Mouse (Mus musculus): ENCODE results near the gene Fancl. TPM values are rescaled to one million over a fixed set of nuclear protein-coding genes. Genes with fewer than 3 reads are reported as not detected.
"Not testable (repeated sequence)": the region's sequence is repeated elsewhere in the genome, so short reads cannot be mapped to it uniquely, and the experiment has no call there.

Gene Fancl
- 8.8 and 9.8 TPM in 2 replicates for polyA plus RNA-seq (2012; rRNA removed)

DNA sequence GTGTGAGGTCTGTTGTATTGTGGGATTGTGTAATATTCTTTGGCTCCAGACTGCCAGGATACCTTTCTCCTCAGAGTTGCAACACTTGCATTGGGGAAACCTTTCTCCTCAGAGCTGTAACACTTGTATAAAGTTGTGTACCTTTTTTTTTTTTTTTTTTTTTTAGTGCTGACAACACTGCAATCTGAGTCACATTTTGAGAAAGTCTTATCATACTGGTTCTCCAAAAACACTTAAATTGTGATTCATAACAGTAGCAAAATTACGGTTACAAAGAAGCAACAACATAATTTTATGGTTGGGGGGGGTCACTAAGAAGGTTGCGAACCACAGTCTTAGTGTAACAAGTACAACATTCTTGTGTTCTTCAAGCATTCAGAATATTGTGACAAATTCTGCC, at the start of gene Fancl:
Gene Fancl, plus strand, starts transcription at position 165 of the 400 bp plus-strand sequence.
- DNase-seq (ENCODE audit: low spot score) = no peak

DNA sequence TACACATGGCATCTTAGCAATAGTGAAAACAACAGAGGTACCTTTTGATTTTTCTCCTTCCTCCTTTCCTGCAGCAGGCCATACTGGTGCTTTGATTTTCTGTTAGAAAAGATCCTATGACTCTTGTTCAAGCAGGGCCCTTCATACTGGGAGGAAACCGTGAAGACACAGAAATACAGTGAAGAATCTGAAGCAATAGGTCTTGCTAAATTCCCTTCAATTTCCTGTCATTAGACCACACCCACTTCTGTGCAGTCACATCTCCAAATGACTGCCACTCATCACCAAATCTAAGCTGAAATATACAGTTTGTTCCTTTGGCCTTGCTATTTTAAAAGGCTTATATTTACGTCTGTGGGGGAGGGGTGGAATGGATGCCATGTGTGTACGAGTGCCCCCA, 49.1 kb upstream of the Fancl start:
- no peak for DNase-seq (ENCODE audit: low spot score)

DNA sequence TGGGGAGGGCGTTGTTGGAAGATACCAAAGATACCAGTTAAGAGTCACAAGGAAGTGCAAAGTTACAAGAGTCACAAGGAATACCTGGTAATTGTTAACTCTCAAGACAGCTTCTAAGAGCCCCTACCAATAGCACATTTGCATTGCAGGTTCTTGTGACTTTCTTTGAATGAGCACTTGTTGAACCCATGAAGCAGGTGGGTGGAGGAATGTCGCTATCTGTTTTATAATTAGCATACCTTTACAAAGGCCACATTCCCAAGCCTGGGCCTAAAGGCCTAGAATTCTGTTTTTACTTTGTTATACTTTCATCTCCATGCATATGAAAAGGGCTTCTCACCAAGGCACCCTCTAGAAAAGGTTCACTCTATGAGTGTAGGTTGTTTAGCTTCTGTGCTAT, 15.8 kb upstream of the Fancl start:
- DNase-seq (ENCODE audit: low spot score) = not testable (repeated sequence)

DNA sequence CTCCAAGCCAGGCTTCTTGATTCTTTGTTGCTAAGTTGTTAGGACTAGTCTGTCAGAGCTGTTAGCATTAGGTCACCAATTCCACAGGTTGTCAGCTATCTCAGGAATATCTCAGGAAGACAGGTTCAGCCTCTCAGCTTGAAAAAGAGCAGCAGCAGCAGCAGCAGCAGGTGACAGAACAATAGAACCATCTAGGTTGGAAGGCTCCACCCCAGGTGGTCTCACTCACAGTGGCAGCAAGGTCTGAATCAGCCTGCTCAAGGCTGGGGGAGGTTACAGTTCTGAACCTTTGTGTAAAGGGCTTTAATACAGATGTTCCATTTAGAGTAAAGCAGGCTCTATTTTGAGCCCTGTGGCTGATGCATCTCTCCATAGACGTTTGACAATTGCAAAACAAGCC, 14.0 kb upstream of the Fancl start:
- not testable (repeated sequence) for DNase-seq (ENCODE audit: low spot score)

DNA sequence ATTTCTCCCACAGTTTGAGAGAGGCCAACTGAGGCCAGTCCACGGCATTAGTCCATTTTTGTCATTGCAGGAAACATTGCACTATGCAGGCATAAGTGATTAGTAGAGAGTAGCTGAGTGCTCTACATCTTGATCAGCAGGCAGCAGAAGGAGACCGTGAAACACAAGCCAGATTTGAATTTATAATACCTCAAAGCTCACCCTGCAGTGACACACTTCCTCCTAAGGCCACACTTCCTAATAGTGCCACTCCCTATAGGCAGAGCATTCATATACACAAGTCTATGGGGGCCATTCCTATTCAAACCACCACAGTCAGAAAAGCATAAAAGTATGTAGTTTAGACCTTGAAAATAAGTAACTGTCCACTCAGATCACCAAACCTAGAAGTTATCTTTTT, 11.8 kb upstream of the Fancl start:
- DNase-seq (ENCODE audit: low spot score) = no peak

DNA sequence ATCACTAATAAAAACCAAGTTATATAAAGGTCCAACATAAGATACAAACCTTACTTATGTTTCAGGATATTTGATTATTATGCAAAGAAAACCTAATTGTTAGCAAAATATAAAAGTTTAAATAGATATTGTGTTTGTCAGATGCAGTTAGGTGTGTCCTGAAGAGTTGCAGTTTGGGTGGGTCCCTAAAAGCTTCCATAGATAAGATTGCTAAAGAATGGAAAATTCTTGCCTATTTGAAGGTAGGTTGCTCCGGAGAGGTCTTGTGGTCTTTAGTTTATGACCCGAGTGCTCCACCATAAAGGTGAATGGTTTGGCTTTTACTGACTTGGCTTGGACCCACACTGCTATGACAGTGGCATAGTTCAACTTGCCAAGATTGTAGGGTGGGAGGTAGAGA, 7.9 kb upstream of the Fancl start:
- DNase-seq (ENCODE audit: low spot score) = no peak

DNA sequence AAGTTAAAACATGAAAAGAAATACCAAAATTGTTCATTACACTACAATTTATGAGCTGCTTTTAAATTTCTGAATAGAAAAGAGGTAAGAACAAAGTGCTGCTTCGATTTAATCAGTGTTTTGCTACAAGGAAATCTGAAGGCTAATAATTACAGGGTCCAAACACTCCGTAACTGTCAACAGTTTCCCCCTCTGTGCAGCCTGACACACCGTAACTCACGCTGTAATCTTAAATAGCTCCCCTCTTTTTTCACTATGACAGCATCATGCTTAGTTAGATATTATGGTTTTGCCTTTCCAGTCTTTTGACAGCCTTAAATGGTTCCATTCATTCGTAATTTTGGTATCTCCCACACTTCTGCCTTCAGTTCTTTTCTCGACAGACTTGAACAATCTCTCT, 4.4 kb upstream of the Fancl start:
- no peak for DNase-seq (ENCODE audit: low spot score)

DNA sequence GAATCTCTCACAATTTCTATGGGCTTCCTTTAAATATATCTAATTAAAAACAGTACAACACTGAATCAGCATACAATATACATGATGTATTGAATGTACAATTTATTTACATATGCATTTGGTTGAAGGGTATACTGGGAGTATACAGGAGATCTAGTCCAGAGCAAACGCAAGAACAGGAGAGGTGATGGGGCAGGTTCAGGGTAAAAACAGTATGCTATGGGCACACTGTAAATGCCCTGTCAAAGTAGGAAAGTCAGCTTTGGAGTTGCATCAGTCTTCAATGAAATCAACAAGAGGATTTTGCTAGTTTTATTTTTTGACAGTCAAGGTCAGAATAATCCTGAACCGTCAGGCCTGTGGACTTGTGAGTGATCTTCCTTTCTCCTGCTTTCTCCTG, 743 bp downstream of the Fancl start:
- no peak for DNase-seq (ENCODE audit: low spot score)

DNA sequence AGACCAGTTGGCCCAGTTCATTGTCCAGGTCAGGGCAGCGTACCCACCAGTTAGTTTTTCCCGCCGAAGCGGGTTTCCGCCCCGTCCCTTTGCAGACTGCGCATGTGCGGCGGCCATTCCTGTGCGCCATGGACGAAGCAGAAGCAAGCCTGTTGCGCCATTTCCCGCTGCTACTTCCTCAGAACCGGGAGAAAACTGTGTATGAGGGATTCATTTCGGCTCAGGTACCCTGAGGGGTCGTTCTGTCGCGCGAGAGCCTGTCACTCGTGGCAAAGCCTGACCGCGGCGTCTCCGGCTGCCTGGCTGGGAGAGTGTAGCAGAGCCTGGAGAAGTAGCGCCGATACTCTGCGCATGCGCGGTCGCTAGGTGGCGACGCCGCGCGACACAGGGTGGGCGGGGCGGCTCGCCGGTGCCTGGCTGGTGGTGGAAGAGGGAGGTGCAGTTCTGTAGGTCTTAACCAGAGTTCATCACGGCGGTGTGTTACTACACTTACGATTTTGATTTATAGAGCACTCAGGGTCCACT, 1.2 kb downstream of the Fancl start:
- peak; percentile 87 for DNase-seq (ENCODE audit: low spot score)

DNA sequence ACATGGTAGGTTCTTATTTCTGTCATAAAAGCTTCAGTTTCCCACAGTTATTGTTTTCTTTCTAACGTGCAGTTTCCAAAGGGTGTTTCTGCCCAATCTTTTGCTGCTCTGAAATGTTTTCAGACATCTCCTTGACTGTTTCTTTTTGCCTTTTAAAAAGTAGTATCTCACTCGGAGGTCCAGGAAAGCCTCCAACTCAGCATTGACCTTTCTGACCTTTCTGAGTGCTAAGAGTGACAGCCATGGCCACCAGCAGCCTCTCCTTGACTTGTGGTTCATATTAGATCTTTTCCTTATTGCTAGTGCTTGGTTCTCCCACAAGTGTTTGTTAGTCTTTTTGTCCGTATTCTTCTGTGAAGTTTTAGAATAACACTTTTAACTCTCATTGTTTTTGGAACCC, 9.6 kb downstream of the Fancl start:
- DNase-seq (ENCODE audit: low spot score) = no peak

DNA sequence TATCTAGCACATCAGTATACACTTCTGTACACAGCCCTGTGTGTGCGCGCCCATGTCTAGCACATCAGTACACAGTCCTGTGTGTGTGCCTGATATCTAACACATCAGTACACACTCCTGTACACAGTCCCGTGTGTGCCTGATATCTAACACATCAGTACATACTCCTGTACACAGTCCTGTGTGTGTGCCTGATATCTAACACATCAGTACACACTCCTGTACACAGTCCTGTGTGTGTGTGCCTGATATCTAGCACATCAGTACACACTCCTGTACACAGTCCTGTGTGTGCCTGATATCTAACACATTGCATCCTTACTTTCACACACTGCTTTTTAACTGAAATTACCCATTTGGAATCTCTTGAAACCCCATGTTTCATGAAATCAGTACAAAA, 27.0 kb downstream of the Fancl start:
- no peak for DNase-seq (ENCODE audit: low spot score)

DNA sequence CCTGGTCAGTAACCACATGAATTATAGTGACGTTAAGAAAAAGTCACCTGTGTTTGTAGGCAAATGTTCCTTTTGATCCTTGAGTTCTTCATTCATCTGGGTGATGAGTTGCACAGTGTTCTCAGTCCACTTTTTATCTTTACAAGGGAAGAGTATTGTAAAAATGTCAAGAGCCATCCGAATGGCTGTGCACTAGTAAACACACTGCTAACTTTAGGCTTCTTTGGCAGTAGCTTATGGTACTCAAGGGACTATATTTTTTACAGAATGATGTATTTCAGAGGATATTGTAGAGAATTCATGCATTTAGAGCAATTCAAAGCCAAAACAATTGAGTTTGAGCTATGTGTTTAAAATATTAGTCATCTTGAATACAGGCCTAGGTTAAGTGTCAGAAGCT, 35.5 kb downstream of the Fancl start:
- no peak for DNase-seq (ENCODE audit: low spot score)

DNA sequence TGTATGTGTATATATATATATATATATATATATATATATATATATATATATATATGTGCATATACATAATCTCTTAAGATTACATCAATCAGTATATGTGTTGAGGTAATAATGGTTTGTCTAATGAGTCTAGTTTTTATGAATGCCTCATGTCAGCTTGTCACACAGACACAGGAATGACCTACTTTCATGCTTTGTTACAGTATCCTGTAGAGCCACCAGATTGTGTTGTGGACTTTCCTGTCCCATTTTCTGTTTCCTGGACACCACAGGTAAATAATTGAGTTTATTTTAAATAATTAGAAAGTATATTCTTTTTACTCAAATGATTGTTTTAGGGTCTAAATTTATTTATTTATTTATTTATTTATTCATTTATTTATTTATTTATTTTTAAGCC, 48.3 kb downstream of the Fancl start:
- no peak for DNase-seq (ENCODE audit: low spot score)

DNA sequence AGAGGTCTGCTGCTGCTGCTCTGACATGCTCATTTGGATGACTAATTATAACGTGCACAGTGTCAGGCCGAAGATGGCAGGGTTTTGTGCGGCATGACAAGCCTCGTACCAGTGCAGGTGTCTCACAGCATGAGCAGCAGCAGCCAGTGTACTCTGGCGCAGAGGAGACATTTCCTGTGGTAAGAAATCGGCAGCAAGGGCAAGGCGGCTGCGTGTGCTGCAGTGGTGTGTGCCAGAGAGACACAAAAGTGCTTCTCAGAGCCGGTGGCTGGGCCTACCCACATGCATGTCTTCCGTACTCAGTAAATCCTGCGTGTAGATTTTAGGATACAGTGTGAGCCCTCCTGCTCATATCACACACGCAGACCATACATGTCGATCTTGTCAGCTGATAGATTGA, 51.9 kb downstream of the Fancl start:
- DNase-seq (ENCODE audit: low spot score) = no peak

DNA sequence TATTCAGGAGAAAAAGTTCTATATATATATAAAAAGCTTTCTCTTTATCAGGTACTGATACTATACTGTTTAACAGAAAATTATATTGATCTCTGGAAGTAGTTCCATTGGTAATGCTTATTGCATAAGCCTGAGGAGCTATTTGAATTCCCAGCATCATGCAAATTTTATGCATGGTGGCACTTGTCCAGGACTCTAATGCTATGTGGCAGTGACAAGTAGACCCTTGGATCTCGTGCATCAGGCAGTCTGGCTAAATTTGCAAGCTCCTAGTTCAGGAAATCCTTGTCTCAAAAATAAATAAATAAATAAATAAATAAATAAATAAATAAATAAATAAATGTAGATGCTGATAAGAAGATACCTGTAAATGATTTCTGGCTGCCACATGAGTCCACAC, 55.2 kb downstream of the Fancl start:
- no peak for DNase-seq (ENCODE audit: low spot score)

DNA sequence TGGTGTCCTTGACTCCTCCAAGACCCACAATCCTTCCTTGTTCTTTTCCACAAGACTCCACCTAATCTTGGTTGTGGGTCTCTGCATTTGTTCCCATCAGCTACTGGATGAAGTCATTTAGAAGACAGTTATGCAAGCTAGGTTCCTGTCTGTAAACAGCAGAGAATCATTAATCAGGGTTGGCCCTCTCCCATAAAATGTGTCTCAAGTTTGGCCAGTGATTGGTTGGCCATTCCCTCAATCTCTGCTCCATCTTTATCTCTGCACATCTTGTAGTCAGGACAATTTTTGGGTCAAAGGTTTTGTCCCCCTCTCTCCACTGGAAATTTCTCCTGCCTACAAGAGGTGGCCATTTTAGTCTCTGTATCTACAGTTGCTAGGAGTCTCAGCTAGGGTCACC, 58.4 kb downstream of the Fancl start:
- DNase-seq (ENCODE audit: low spot score) = no peak

DNA sequence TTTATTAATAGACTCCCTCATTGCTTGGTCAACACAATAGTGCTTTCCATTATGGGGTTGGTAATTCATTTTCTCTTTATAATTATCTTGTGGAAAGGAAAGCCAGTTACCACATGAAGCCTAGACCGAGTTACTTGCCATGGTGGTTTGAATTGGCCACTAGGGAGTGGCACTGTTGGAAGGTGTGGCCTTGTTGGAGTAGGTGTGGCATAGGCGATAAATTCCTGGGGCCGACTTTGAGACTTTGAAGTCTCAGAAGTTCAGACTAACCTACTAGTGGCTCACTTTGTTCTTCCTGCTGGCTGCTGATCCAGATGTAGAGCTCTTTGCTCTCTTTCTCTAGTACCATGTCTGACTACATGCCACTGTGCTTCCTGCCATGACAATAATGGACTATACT, 63.9 kb downstream of the Fancl start:
- DNase-seq (ENCODE audit: low spot score) = no peak

DNA sequence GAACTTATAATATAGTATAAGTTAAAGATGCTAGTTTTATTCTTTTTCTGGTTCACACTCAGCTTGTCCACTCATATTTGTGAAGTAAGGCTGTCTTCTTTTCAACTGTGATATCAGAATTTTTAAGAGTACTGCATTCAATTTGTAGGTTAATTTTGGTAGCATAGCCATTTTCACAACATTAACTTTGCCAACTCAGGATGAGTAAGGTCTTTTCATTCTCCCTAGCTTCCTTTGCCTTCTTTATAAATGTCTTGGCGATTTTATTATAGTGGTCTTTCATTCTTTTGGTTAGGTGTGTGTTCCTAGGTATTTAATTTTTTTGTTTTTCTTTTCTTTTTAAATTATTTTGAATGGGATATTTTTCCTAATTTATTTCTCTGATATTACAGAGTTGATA, 64.7 kb downstream of the Fancl start:
- no peak for DNase-seq (ENCODE audit: low spot score)

DNA sequence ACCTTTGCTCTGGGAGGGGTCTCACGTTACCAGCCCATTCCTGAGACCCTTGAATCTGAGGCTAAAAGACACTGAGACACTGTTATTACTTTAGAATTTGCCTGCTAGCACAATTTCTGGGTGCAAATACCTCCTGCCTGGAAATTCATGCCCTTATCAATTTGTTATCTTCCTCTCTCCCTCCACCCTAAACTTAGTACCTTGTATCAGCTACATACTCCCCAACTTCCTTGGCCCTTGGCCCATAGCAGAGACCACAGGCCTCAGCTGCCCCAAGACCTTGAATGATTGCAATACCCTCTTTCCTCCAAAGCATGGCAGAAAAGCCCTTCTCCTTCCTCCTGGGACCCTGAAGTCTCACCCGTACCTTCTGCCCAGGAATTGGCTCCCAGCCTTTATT, 65.3 kb downstream of the Fancl start:
- no peak for DNase-seq (ENCODE audit: low spot score)

DNA sequence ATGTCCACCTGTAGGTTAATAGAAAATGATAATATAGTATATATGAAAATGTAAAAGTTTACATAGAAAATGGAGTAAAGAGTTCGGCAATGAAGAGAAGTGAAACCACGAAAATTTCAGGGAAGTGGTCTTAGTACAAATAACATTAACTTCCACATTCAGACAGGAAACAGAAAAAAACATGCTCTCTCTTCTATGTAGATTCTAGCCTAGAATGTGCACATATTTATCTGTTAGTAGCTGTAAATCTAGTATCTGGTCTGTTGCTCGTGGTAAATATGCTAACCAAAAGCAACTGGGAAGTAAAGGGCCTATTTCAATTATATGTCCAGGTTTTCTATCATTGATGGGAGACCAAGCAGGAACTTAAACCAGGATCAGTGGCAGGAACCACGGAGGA, 66.8 kb downstream of the Fancl start:
- DNase-seq (ENCODE audit: low spot score) = no peak

DNA sequence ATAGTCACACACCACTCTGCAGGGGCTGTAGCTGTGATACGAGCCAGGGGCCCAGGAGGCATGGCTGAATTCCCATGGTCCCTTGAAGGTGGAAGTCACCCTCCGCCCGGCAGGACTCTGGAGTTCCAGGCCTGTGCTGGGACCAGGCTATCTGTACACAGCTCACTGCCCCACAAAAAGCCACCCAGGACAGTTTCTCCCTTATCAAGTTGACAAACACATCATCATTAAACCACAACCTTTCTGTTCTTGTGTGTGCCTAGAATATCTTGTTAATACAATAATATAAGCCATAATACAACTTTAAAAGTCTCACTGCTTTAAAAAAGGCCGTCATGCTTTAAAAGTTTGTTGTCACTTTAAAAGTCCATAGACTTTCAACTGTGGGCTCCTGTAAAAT, 68.1 kb downstream of the Fancl start:
- DNase-seq (ENCODE audit: low spot score) = no peak

DNA sequence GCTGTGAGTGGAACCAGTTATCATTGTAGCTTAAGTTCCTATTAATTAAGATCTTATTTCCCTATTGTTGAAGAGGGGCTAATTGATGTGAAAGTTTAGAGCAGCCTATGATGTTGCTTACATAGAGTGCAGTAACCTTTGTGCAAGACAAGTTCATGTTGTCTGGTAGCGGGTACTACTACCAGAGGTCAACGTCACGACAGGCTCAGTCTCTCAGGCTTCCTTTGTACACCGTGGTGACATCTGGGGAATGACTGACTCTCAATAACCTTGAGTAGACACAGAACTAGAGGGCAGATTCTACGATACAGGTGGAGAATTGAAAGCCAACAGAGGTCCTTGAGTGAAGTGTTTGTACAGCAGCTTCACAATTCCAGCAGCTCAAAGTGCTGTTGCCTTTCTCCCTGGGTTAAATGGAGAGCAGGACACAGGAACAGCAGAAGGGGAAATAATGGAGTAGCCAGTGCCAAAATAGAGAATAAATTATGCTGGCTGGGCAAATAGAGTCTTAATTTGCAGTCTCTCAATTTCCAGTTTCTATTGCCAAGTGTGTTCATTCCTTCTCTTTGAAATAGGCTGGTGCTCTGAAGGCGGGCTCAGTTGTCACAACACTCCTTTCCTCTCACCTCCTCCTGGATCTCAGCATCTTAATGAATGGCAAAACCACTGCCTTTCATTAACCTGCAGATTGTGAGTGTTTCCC, 91.3 kb downstream of the Fancl start:
- no peak for DNase-seq (ENCODE audit: low spot score)

DNA sequence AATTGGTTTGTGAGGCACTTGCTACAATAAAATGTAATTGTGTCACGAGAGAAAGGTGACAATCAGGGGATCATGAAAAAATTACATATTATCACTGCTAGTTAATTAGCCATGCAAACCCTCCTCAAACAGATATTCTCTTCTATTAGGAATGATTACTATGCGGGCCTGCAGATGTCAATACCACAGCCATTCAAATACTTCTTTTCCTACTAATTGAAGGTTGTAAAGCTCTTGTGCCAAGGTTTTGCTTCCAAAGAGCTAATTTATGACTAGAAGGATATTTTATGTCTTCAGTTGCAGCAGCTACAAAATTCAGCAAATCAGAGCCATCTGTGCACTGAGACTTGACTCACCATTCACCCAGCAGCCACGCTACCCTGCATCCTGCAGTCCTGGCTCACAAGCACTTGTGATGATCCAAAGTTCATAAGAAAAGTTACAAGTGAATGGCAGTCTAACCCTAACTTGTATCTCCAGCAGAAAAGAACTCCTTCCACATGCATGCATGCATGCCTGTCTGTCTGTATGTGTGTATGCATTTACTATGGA, 95.8 kb downstream of the Fancl start:
- DNase-seq (ENCODE audit: low spot score) = no peak
